Mouse (Mus musculus): ENCODE data around the gene Cfap43. TPM values are rescaled to one million over a fixed set of nuclear protein-coding genes. Genes with fewer than 3 reads are reported as not detected.

Gene Cfap43
- polyA plus RNA-seq, 1 experiment from 2014 or later = 0.16 TPM

GRCm38 (mm10) chr19:47725643-47726140, 193.4 kb downstream of the Cfap43 start:
- WGBS = 65% methylated on average over 7 of the region's 7 CpGs
- H3K27me3 ChIP-seq (ENCODE audit: control insufficient read depth, insufficient read depth, low read length) = no peaks in the 10 kb centered on the region
- no peak overlapping the region for H3K4me2 ChIP-seq (ENCODE audit: low read length)
- H3K9ac ChIP-seq (ENCODE audit: low read length) = no peak overlapping the region
- no peaks in the 10 kb centered on the region for H3K9me3 ChIP-seq (ENCODE audit: control insufficient read depth, low read length)
- no peak overlapping the region for H3K27ac ChIP-seq (replicated peaks in 1 of 2; ENCODE audit: control insufficient read depth in 1 of 2, insufficient read depth in 1 of 2, low read depth in 2 of 2, low read length in 2 of 2)
- ATAC-seq (ENCODE audit: insufficient number of reproducible peaks, insufficient read depth, low FRiP score, low read depth) = no peak
- H3K4me3 ChIP-seq (ENCODE audit: control insufficient read depth in 1 of 2, insufficient read depth in 1 of 2, low read depth in 1 of 2, low read length in 2 of 2) = no peak overlapping the region
- H3K4me1 ChIP-seq (ENCODE audit: control insufficient read depth in 2 of 2, insufficient read depth in 2 of 2, low read length in 2 of 2) = peaks cover 0 to 11% of the 10 kb centered on the region in 2 experiments
- no peaks in the 10 kb centered on the region for H3K36me3 ChIP-seq (ENCODE audit: control insufficient read depth, insufficient read depth, low read length)

GRCm38 (mm10) chr19:47724903-47725302, 194.2 kb downstream of the Cfap43 start:
- H3K27ac ChIP-seq (replicated peaks in 1 of 2; ENCODE audit: control insufficient read depth in 1 of 2, insufficient read depth in 1 of 2, low read depth in 2 of 2, low read length in 2 of 2) = no peak overlapping the region
- no peak for ATAC-seq (ENCODE audit: insufficient number of reproducible peaks, insufficient read depth, low FRiP score, low read depth)
- H3K36me3 ChIP-seq (ENCODE audit: control insufficient read depth, insufficient read depth, low read length) = no peaks in the 10 kb centered on the region
- no peak overlapping the region for H3K9ac ChIP-seq (ENCODE audit: low read length)
- H3K4me2 ChIP-seq (ENCODE audit: low read length) = no peak overlapping the region
- peaks cover 0 to 6% of the 10 kb centered on the region in 2 experiments for H3K4me1 ChIP-seq (ENCODE audit: control insufficient read depth in 2 of 2, insufficient read depth in 2 of 2, low read length in 2 of 2)
- H3K4me3 ChIP-seq (ENCODE audit: control insufficient read depth in 1 of 2, insufficient read depth in 1 of 2, low read depth in 1 of 2, low read length in 2 of 2) = no peak overlapping the region
- 50% methylated on average over 4 of the region's 4 CpGs for WGBS
- no peaks in the 10 kb centered on the region for H3K27me3 ChIP-seq (ENCODE audit: control insufficient read depth, insufficient read depth, low read length)
- no peaks in the 10 kb centered on the region for H3K9me3 ChIP-seq (ENCODE audit: control insufficient read depth, low read length)

- 15% methylated on average over 6 of the region's 6 CpGs for WGBS
Observed at GRCm38 (mm10) chr19:47722471-47722870, 196.6 kb downstream of the Cfap43 start.

GRCm38 (mm10) chr19:47719147-47719546, 199.9 kb downstream of the Cfap43 start:
- WGBS = 82% methylated on average over 3 of the region's 3 CpGs
- Histone ChIP-seq H3K4me3 (ENCODE audit: control insufficient read depth in 1 of 2, insufficient read depth in 1 of 2, low read depth in 1 of 2, low read length in 2 of 2) (no peak overlapping the region), H3K36me3 (ENCODE audit: control insufficient read depth, insufficient read depth, low read length) (no peaks in the 10 kb centered on the region), H3K9me3 (ENCODE audit: control insufficient read depth, low read length) (0 out of 2 replicates have a peak, but pooled peaks cover 4% of the 10 kb centered on the region), H3K4me1 (ENCODE audit: control insufficient read depth in 2 of 2, insufficient read depth in 2 of 2, low read length in 2 of 2) (no peaks in the 10 kb centered on the region; a peak in 1 of 4 replicates), H3K27me3 (ENCODE audit: control insufficient read depth, insufficient read depth, low read length) (no peaks in the 10 kb centered on the region), H3K9ac (ENCODE audit: low read length) (no peak overlapping the region), H3K27ac (replicated peaks in 1 of 2; ENCODE audit: control insufficient read depth in 1 of 2, insufficient read depth in 1 of 2, low read depth in 2 of 2, low read length in 2 of 2) (no peak overlapping the region), H3K4me2 (ENCODE audit: low read length) (no peak overlapping the region)
- no peak for ATAC-seq (ENCODE audit: insufficient number of reproducible peaks, insufficient read depth, low FRiP score, low read depth)

More at GRCm38 (mm10) chr19:47722471-47722870, 196.6 kb downstream of the Cfap43 start:
- H3K36me3 ChIP-seq (ENCODE audit: control insufficient read depth, insufficient read depth, low read length) = no peaks in the 10 kb centered on the region
- H3K27me3 ChIP-seq (ENCODE audit: control insufficient read depth, insufficient read depth, low read length) = no peaks in the 10 kb centered on the region
- H3K27ac ChIP-seq (replicated peaks in 1 of 2; ENCODE audit: control insufficient read depth in 1 of 2, insufficient read depth in 1 of 2, low read depth in 2 of 2, low read length in 2 of 2) = no peak overlapping the region
- no peak overlapping the region for H3K9ac ChIP-seq (ENCODE audit: low read length)
- no peak overlapping the region for H3K4me3 ChIP-seq (ENCODE audit: control insufficient read depth in 1 of 2, insufficient read depth in 1 of 2, low read depth in 1 of 2, low read length in 2 of 2)
- H3K4me1 ChIP-seq (ENCODE audit: control insufficient read depth in 2 of 2, insufficient read depth in 2 of 2, low read length in 2 of 2) = peaks cover 0 to 3% of the 10 kb centered on the region in 2 experiments; a peak in 3 of 4 replicates
- ATAC-seq (ENCODE audit: insufficient number of reproducible peaks, insufficient read depth, low FRiP score, low read depth) = no peak
- no peaks in the 10 kb centered on the region for H3K9me3 ChIP-seq (ENCODE audit: control insufficient read depth, low read length)
- no peak overlapping the region for H3K4me2 ChIP-seq (ENCODE audit: low read length)

GRCm38 (mm10) chr19:47716144-47716543, 202.9 kb downstream of the Cfap43 start:
- 63% methylated on average over 2 of the region's 2 CpGs for WGBS

GRCm38 (mm10) chr19:47713457-47713856, 205.6 kb downstream of the Cfap43 start:
- no peaks in the 10 kb centered on the region for H3K4me1 ChIP-seq (ENCODE audit: control insufficient read depth in 2 of 2, insufficient read depth in 2 of 2, low read length in 2 of 2)
- no peak overlapping the region for H3K4me3 ChIP-seq (ENCODE audit: control insufficient read depth in 1 of 2, insufficient read depth in 1 of 2, low read depth in 1 of 2, low read length in 2 of 2)
- 60% methylated on average over 9 of the region's 9 CpGs for WGBS
- no peak overlapping the region for H3K9ac ChIP-seq (ENCODE audit: low read length)
- H3K36me3 ChIP-seq (ENCODE audit: control insufficient read depth, insufficient read depth, low read length) = no peaks in the 10 kb centered on the region
- ATAC-seq (ENCODE audit: insufficient number of reproducible peaks, insufficient read depth, low FRiP score, low read depth) = no peak
- no peak overlapping the region for H3K4me2 ChIP-seq (ENCODE audit: low read length)
- H3K27me3 ChIP-seq (ENCODE audit: control insufficient read depth, insufficient read depth, low read length) = no peaks in the 10 kb centered on the region
- H3K27ac ChIP-seq (replicated peaks in 1 of 2; ENCODE audit: control insufficient read depth in 1 of 2, insufficient read depth in 1 of 2, low read depth in 2 of 2, low read length in 2 of 2) = no peak overlapping the region
- 0 out of 2 replicates have a peak, but pooled peaks cover 4% of the 10 kb centered on the region for H3K9me3 ChIP-seq (ENCODE audit: control insufficient read depth, low read length)

More at GRCm38 (mm10) chr19:47716144-47716543, 202.9 kb downstream of the Cfap43 start:
- H3K4me1 ChIP-seq (ENCODE audit: control insufficient read depth in 2 of 2, insufficient read depth in 2 of 2, low read length in 2 of 2) = no peaks in the 10 kb centered on the region
- no peak overlapping the region for H3K4me3 ChIP-seq (ENCODE audit: control insufficient read depth in 1 of 2, insufficient read depth in 1 of 2, low read depth in 1 of 2, low read length in 2 of 2)
- no peak overlapping the region for H3K27ac ChIP-seq (replicated peaks in 1 of 2; ENCODE audit: control insufficient read depth in 1 of 2, insufficient read depth in 1 of 2, low read depth in 2 of 2, low read length in 2 of 2)
- no peak overlapping the region for H3K9ac ChIP-seq (ENCODE audit: low read length)
- H3K4me2 ChIP-seq (ENCODE audit: low read length) = no peak overlapping the region
- ATAC-seq (ENCODE audit: insufficient number of reproducible peaks, insufficient read depth, low FRiP score, low read depth) = no peak
- no peaks in the 10 kb centered on the region for H3K27me3 ChIP-seq (ENCODE audit: control insufficient read depth, insufficient read depth, low read length)
- H3K9me3 ChIP-seq (ENCODE audit: control insufficient read depth, low read length) = 0 out of 2 replicates have a peak, but pooled peaks cover 4% of the 10 kb centered on the region
- H3K36me3 ChIP-seq (ENCODE audit: control insufficient read depth, insufficient read depth, low read length) = no peaks in the 10 kb centered on the region

- no peak for ATAC-seq (ENCODE audit: insufficient number of reproducible peaks, insufficient read depth, low FRiP score, low read depth)
- Histone ChIP-seq H3K9me3 (ENCODE audit: control insufficient read depth, low read length) (no peaks in the 10 kb centered on the region), H3K36me3 (ENCODE audit: control insufficient read depth, insufficient read depth, low read length) (no peaks in the 10 kb centered on the region), H3K4me3 (ENCODE audit: control insufficient read depth in 1 of 2, insufficient read depth in 1 of 2, low read depth in 1 of 2, low read length in 2 of 2) (no peak overlapping the region), H3K27me3 (ENCODE audit: control insufficient read depth, insufficient read depth, low read length) (no peaks in the 10 kb centered on the region), H3K9ac (ENCODE audit: low read length) (no peak overlapping the region), H3K4me2 (ENCODE audit: low read length) (no peak overlapping the region), H3K4me1 (ENCODE audit: control insufficient read depth in 2 of 2, insufficient read depth in 2 of 2, low read length in 2 of 2) (no peaks in the 10 kb centered on the region), H3K27ac (replicated peaks in 1 of 2; ENCODE audit: control insufficient read depth in 1 of 2, insufficient read depth in 1 of 2, low read depth in 2 of 2, low read length in 2 of 2) (no peak overlapping the region)
- 74% methylated on average over 4 of the region's 4 CpGs for WGBS
Observed at GRCm38 (mm10) chr19:47710376-47710775, 208.7 kb downstream of the Cfap43 start.

GRCm38 (mm10) chr19:47705772-47706309, 213.2 kb downstream of the Cfap43 start:
- H3K4me1 ChIP-seq (ENCODE audit: control insufficient read depth in 2 of 2, insufficient read depth in 2 of 2, low read length in 2 of 2) = no peaks in the 10 kb centered on the region
- no peaks in the 10 kb centered on the region for H3K36me3 ChIP-seq (ENCODE audit: control insufficient read depth, insufficient read depth, low read length)
- H3K27ac ChIP-seq (replicated peaks in 1 of 2; ENCODE audit: control insufficient read depth in 1 of 2, insufficient read depth in 1 of 2, low read depth in 2 of 2, low read length in 2 of 2) = no peak overlapping the region
- H3K4me2 ChIP-seq (ENCODE audit: low read length) = no peak overlapping the region
- no peak overlapping the region for H3K9ac ChIP-seq (ENCODE audit: low read length)
- no peak overlapping the region for H3K4me3 ChIP-seq (ENCODE audit: control insufficient read depth in 1 of 2, insufficient read depth in 1 of 2, low read depth in 1 of 2, low read length in 2 of 2)
- no peaks in the 10 kb centered on the region for H3K27me3 ChIP-seq (ENCODE audit: control insufficient read depth, insufficient read depth, low read length)
- H3K9me3 ChIP-seq (ENCODE audit: control insufficient read depth, low read length) = 0 out of 2 replicates have a peak, but pooled peaks cover 3% of the 10 kb centered on the region
- WGBS = 90% methylated on average over 8 of the region's 8 CpGs
- ATAC-seq (ENCODE audit: insufficient number of reproducible peaks, insufficient read depth, low FRiP score, low read depth) = no peak

Measured in heart, embryonic 14.5 days (tissue).